30 mouse cellular contexts compared by ENCODE assay signal in genomic region chr13:107709828-107710227, GRCm38 (mm10).
DNase-seq lines count a peak whose midpoint lies in the region; ATAC-seq and TF ChIP-seq lines count a peak whose summit lies in the region.
"Had no signal": no experiment of that assay in that cellular context is flagged by ENCODE, and none has a peak within 500 bp of the region (broad histone marks: within the 10 kb centered on the region; RNA-seq: fewer than 3 reads in every experiment).

No protein-coding gene starts in this region.

- H3K9ac ChIP-seq in lung, postnatal 0 days (replicated peaks; ENCODE audit: low read depth) = no peak overlapping the region
- no peak overlapping the region for H3K9ac ChIP-seq in neural tube, embryonic 15.5 days (replicated peaks)
- H3K9ac ChIP-seq: embryonic facial prominence, embryonic 12.5 days; embryonic facial prominence, embryonic 15.5 days; forebrain, postnatal 0 days; heart, embryonic 12.5 days; heart, embryonic 15.5 days; hindbrain, embryonic 14.5 days had no signal

- H3K4me1 ChIP-seq in lung, postnatal 0 days (ENCODE audit: insufficient read depth, low read depth, low read length) = no peaks in the 10 kb centered on the region
- H3K4me1 ChIP-seq in lung, adult 2 months (ENCODE audit: control insufficient read depth, insufficient read depth, low read length) = no peaks in the 10 kb centered on the region
- H3K4me1 ChIP-seq in neural tube, embryonic 15.5 days = no peaks in the 10 kb centered on the region
- H3K4me1 ChIP-seq: embryonic facial prominence, embryonic 12.5 days; embryonic facial prominence, embryonic 15.5 days; heart, embryonic 12.5 days; heart, embryonic 15.5 days had no signal

- H3K4me3 ChIP-seq in lung, postnatal 0 days (ENCODE audit: low read depth, low read length) = no peak overlapping the region
- H3K4me3 ChIP-seq in lung, adult 2 months (replicated peaks; ENCODE audit: extremely low read depth, low read depth, low read length) = no peak overlapping the region
- no peak overlapping the region for H3K4me3 ChIP-seq in neural tube, embryonic 15.5 days (replicated peaks)
- H3K4me3 ChIP-seq: embryonic facial prominence, embryonic 12.5 days; embryonic facial prominence, embryonic 15.5 days; gastrocnemius, adult 2 months; heart, embryonic 12.5 days; heart, embryonic 15.5 days had no signal

- DNase-seq in lung, postnatal 0 days (ENCODE audit: low spot score) = peak; percentile 15
- DNase-seq in lung, adult 2 months = no peak
- peak; percentile 77 for DNase-seq in R1 (ENCODE audit: low read depth, low spot score)
- no peak for DNase-seq in right cerebral cortex, postnatal 25 days
- DNase-seq: adrenal gland, adult 2 months; adrenal gland, postnatal 14 days; cerebellum, adult 11-12 months; cerebellum, adult 9-10 months; cerebellum, postnatal 14 days; forebrain, postnatal 0 days; gastrocnemius, adult 2 months; gastrocnemius, postnatal 14 days; heart, adult 18-20 months; heart, postnatal 10 days; heart, postnatal 36 days had no signal

- H3K4me2 ChIP-seq in lung, postnatal 0 days (replicated peaks; ENCODE audit: low read depth, low read length) = no peak overlapping the region
- H3K4me2 ChIP-seq in neural tube, embryonic 15.5 days = no peak overlapping the region
- H3K4me2 ChIP-seq: embryonic facial prominence, embryonic 12.5 days; embryonic facial prominence, embryonic 15.5 days; heart, embryonic 12.5 days; heart, embryonic 15.5 days; hindbrain, embryonic 14.5 days had no signal

- H3K36me3 ChIP-seq in lung, postnatal 0 days (ENCODE audit: insufficient read depth, low read length) = no peaks in the 10 kb centered on the region
- no peaks in the 10 kb centered on the region for H3K36me3 ChIP-seq in neural tube, embryonic 15.5 days
- H3K36me3 ChIP-seq: embryonic facial prominence, embryonic 12.5 days; embryonic facial prominence, embryonic 15.5 days; G1E; heart, embryonic 12.5 days; heart, embryonic 15.5 days had no signal

- H3K27me3 ChIP-seq in lung, postnatal 0 days (replicated peaks; ENCODE audit: insufficient read depth, low read length) = no peaks in the 10 kb centered on the region
- no peaks in the 10 kb centered on the region for H3K27me3 ChIP-seq in neural tube, embryonic 15.5 days (replicated peaks)
- H3K27me3 ChIP-seq: embryonic facial prominence, embryonic 12.5 days; embryonic facial prominence, embryonic 15.5 days; heart, embryonic 12.5 days; heart, embryonic 15.5 days had no signal

- no peak for TF ChIP-seq EP300 in lung, postnatal 0 days (IDR thresholded peaks at IDR 0.05)

- no peak for TF ChIP-seq POLR2A in lung, adult 2 months (IDR thresholded peaks at IDR 0.05; ENCODE audit: borderline replicate concordance, extremely low read depth, low read depth, low read length)

- TF ChIP-seq CTCF in lung, postnatal 0 days (IDR thresholded peaks at IDR 0.05) = no peak
- TF ChIP-seq CTCF in lung, adult 2 months (IDR thresholded peaks at IDR 0.05; ENCODE audit: insufficient read depth, low read length) = no peak

- no peak overlapping the region for H3K27ac ChIP-seq in lung, postnatal 0 days (ENCODE audit: low read length)
- H3K27ac ChIP-seq in neural tube, embryonic 15.5 days (replicated peaks) = no peak overlapping the region
- H3K27ac ChIP-seq: embryonic facial prominence, embryonic 12.5 days; embryonic facial prominence, embryonic 15.5 days; gastrocnemius, adult 2 months; heart, embryonic 15.5 days; hindbrain, embryonic 14.5 days; hindbrain, postnatal 0 days had no signal

- WGBS in lung, postnatal 0 days = 61% methylated on average over 2 of the region's 2 CpGs
- 68% methylated on average over 2 of the region's 2 CpGs for WGBS in lung, adult 2 months
- 68% methylated on average over 2 of the region's 2 CpGs for WGBS in neural tube, embryonic 15.5 days

- peak; percentile 50; the same call in 1 of the 2 replicates for ATAC-seq in lung, postnatal 0 days
- ATAC-seq in granulocyte monocyte progenitor cell, adult 5-6 weeks (replicated peaks; ENCODE audit: poor library complexity, severe bottlenecking) = peak; percentile 71
- ATAC-seq in megakaryocyte progenitor cell, adult 5-6 weeks (replicated peaks; ENCODE audit: poor library complexity) = peak; percentile 79
- no peak for ATAC-seq in neural tube, embryonic 15.5 days (ENCODE audit: low FRiP score)
- no peak for ATAC-seq in megakaryocyte-erythroid progenitor cell, adult 5-6 weeks (replicated peaks; ENCODE audit: low FRiP score, low TSS enrichment, poor library complexity, severe bottlenecking)
- ATAC-seq: CD4-positive, CD25-positive, alpha-beta regulatory T cell, adult 4 months; forebrain, embryonic 14.5 days; forebrain, postnatal 0 days; hindbrain, postnatal 0 days; inflammation-experienced regulatory T-cells, adult 6 months; intestine, embryonic 16.5 days had no signal

- H3K9me3 ChIP-seq in lung, postnatal 0 days (ENCODE audit: low read length) = no peaks in the 10 kb centered on the region
- no peaks in the 10 kb centered on the region for H3K9me3 ChIP-seq in neural tube, embryonic 15.5 days (replicated peaks)
- H3K9me3 ChIP-seq: embryonic facial prominence, embryonic 12.5 days; embryonic facial prominence, embryonic 15.5 days; heart, embryonic 12.5 days; heart, embryonic 15.5 days had no signal

Comparison
In these comparisons a context has a peak if more than half of its experiments do, and no peak if none do; other contexts are left out.
1. DNase-seq: peak in lung, postnatal 0 days (single experiment) and R1 (single experiment); none in lung, adult 2 months (single experiment) and right cerebral cortex, postnatal 25 days (single experiment).
2. ATAC-seq: peak in lung, postnatal 0 days (single experiment), granulocyte monocyte progenitor cell, adult 5-6 weeks (single experiment) and megakaryocyte progenitor cell, adult 5-6 weeks (single experiment); none in neural tube, embryonic 15.5 days (single experiment) and megakaryocyte-erythroid progenitor cell, adult 5-6 weeks (single experiment).